Mouse (Mus musculus) gastrocnemius, postnatal 14 days (tissue): Measurements from ENCODE around the gene Izumo4. TPM values are rescaled to one million over a fixed set of nuclear protein-coding genes. Genes with fewer than 3 reads are reported as not detected.

Experiments
- DNase-seq: peaks from one replicate; pipeline ENCODE4 v3.0.0; 2021; ENCODE audit warnings: mixed read lengths
- intact Hi-C: fragments of 180-260 bp; cut with DNase I; formaldehyde crosslinking; loops from one replicate; pipeline ENCODE4 v1.15.1; 2025; ENCODE audit warnings: low total_unique reads
- total RNA-seq, 2 experiments: library from RNA; stranded (reverse); gene quantifications; 2 replicates each; pipeline ENCODE4 v1.2.3; 2021

The Izumo4 gene
- total RNA-seq, 2 experiments from 2014 or later, result 3.2 to 3.5 TPM

DNA sequence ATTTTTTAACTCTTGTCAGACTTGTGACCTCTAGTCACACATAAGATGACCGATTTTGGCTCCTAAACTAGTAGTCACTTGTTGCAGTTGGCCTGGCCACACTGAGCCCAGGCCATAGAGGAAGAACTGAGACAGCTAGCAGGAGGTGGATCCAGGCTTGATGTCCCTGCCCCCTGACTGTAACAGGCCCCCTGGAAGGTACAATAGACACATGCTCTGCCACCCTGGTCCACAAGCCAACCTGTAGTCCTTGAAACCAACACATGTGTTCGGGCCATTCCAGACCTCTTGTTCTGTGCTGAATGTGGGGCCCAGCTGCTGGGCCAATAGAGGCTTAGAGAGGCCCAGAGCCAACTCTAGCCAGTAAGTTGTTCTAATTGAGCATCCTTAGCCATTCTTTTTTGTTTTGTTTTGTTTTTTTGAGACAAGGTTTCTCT lies 21.7 kb upstream of the Izumo4 start:
- intact Hi-C loops, result no loop called here
- no peak for DNase-seq

DNA sequence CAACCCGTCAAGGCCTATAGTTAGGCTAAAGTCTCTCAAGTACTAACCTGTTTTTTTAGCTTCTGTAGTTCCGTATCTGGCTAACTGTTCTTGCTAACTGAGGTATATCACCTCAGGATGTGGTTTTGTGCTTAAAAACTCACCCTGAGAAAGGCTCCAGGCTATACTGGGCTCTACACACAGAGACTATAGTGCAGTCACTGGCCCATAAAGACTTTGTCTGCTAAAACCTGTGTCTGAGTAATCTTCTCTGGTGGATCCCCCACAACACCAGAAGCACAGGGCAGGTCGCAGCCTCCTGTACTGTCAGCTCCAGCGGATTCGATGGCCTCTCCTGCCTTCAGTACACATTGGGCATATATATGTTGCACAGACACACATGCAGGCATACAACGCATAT lies 20.0 kb upstream of the Izumo4 start:
- intact Hi-C loops, result no loop called here
- no peak for DNase-seq

DNA sequence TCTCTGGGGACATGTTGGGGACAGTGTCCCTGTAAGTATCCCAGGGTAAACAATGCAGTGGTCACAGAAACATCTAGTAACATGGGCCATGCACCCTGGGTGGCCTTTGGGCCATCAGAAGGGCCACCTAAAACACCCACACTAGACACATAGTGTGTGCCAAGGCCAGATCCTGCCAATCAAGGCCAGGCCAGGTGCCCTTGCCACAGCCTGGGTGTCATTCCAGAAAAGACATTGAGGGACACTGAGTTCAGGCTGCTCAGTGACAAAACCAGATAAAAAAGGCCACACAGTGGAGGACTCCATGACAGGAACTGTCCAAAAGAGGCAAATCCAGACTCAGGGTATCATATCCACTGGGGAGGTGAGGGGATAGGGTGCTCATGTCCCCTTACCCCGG lies 18.3 kb upstream of the Izumo4 start:
- intact Hi-C loops, result no loop called here

DNA sequence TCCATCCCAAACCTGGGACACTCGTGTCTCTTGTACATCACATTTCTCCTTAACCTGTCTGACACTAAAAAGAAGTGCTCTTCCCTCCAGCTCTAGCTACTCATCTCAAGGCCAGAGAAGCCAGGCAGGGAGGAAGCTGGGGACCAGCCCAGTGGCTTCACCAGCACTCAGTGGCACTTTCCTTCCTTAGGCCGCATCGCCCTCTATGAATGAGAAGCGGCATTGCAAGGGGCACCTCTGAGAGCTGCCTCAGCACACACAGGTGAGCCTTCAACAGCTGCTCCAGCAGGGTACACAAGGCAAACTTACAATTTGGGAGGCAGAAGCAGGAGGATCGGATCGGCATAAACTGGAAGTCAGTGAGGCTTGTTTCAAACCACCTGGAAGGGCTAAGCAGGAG lies 17.8 kb upstream of the Izumo4 start:
- intact Hi-C loops, result no loop called here

More for the DNA sequence above, 18.3 kb upstream of the Izumo4 start:
- no peak for DNase-seq

DNA sequence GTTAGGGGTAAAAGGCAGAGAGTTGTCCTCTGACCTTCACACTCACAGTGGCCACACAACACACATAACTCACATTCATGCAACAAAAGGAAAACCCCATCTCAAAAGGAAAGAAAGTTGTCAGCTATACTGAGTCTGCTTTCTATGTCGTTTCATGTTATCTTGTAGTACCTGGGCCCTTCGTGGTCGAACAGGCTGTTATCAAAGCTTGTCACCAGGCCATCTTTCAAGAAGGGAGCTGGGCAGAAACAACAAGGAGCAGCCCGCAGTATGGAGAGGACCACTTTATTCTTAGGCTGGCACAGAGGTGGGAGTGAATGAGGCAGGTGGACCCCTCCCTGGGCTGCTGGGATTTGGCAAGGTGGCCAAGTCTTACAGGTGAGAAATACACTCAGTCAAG lies 17.0 kb upstream of the Izumo4 start:
- intact Hi-C loops, result loop anchor here (5.0 kb wide), 1 partner anchor 108 kb away; the partner anchor contains the start of gene Klf16
- no peak for DNase-seq

More for the DNA sequence above, 17.8 kb upstream of the Izumo4 start:
- peak; percentile 68 for DNase-seq

DNA sequence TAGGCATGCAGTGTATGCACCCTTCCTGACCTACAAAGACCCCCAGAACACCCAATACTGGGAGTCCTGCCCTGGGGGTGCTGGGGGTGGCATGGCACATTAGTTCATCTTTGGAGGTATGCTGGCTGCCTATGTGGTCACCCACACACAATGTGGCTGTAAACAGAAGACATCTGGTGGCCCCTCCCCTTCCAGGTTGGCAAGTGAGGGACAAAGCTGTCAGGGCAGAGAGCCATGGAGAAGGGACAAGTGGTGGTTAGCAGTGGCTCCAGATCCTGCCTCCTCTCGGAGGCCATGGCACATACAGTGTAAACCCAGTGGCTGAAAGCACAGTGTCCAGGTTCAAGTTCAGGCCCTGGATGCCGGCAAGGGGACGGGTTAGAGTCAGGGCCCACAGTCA lies 15.4 kb upstream of the Izumo4 start:
- no peak for DNase-seq
- intact Hi-C loops, result loop anchor here (5.0 kb wide), 1 partner anchor 109 kb away; the partner anchor contains the start of gene Klf16

DNA sequence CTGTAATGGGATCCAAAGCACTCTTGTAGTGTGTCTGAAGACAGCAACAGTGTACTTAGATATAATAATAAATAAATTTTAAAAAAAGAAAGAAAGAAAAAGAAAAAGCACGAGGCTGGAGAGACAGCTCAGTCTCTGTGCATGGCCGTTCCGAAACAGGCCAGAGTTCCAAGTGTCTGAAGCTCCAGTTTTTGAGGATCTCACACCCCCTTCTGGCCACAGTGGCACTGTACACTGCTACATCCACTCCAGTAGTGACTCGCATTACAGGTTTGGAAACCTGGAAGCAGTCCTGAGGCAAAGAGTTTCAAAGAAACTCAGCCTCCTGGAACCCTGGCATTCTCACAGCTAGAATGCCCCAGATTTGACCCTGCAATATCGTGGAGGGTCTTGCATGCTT lies 14.1 kb upstream of the Izumo4 start:
- intact Hi-C loops, result loop anchor here (5.0 kb wide), 1 partner anchor 111 kb away; the partner anchor contains the start of gene Klf16
- peak; percentile 72 for DNase-seq

DNA sequence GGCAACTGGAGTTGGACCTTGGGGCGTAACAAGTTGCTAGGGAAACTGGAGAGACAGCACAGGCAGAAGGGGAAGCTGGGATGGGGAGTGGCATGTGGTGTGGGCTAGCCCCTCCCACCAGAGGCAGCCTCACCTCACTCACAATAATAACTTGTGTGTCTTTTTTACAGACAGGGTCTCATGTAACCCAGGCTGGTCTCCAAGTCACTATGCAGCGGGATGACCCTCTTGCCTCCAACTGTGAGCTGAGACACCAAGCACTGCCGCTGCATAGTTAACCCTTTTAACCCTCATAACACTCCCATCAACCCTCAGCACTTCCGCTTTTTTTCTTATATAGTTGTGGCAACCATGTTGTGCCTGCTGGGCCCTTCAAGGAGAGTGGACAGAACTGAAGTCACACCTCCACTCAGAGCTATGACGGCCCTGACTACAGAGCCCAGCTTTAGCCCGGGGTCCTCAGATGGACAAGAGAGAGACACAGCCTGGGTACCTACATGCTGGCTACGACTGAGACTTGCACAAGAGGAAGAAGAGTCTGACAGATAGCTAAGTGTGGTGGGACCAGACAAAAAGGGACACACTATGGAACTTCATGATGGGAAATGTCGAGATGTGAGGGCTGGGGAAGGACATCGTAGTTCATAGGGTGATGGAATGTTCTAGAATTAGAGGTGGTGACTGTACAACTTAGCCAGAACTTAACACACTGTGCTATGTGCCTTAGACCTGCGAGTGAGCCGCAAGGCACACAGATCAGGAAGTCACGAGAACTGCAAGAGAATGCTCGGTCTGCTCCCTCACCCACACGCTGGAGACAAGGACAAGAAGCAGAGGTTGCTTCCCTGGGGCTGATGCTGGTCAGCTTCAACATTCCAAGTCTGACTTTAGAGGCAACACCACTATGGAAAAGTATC lies 9.5 kb upstream of the Izumo4 start:
- intact Hi-C loops, result loop anchor here (5.0 kb wide), 2 partner anchors 40 to 85 kb away; partner anchors contain the start of gene Gm49322

DNA sequence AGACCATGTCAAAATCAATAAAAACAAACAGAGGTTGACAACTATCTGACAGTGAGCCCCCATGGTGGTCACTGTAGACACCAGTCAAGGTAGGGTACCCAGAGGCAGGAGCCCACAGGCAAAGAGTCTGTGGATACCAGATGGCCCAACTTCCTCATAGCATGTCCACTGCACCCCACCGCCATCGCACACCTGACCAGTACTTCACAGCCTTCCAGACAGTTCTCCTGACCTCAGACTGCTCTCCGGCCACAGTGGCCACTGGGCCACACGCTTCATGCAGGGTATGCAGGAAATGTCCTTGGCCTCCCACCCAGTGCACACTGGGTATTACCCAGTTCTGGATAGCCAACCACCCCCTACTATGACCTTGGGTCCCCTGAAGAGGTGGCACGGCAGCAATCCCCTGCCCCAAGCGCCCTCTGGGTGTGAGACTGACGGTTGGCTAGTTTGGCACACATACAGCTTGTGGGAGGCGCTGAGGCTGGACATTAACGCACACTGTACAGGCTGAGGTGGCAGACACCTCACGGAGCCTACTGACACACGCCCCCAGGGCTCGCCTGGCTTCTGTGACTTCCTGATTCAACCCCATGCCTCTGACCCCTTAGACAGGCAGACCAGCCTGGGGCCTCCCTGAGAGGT lies 8.5 kb upstream of the Izumo4 start:
- intact Hi-C loops, result loop anchor here (5.0 kb wide), 2 partner anchors 41 to 86 kb away; partner anchors contain the start of gene Gm49322
- DNase-seq, result no peak

More for the DNA sequence above, 9.5 kb upstream of the Izumo4 start:
- DNase-seq, result no peak

DNA sequence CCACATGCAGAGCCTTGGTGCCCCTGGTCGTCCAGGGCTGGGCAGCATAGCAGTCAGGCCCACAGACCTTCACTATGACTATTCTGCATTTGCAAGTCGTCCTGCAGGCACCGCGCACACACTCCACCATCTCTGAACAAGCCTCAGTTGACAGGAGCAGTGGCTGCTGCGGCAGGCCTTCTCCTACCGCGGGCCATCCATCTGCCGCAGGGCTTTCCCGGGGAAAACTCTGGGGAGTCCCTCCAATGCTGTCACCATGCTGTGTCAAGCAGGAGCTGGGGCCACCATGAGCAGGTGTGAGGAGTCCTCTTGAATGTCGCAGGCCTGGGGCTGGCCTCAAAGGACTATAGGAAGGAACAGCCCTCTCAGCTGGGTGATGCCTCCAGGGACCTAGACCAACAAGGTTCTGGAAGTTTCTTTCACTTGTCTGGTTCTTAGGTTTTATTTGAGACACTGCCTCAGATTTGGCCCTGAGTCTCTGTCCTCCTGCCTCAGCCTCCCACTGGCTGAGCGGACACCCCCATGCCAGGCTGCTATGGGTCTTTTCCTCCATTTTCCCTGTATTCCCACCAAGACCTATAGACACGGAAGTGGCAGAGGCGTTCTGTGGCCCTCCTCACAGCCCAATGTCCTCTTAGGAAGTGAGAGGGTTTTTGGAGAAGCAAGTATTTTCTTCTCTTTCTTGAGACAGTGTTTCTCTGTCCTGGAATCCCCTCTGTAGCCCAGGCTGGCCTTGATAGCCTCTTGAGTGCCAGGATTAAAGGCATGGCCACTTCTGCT lies 7.6 kb upstream of the Izumo4 start:
- intact Hi-C loops, result loop anchor here (5.0 kb wide), 2 partner anchors 42 to 87 kb away; partner anchors contain the start of gene Gm49322
- no peak for DNase-seq

DNA sequence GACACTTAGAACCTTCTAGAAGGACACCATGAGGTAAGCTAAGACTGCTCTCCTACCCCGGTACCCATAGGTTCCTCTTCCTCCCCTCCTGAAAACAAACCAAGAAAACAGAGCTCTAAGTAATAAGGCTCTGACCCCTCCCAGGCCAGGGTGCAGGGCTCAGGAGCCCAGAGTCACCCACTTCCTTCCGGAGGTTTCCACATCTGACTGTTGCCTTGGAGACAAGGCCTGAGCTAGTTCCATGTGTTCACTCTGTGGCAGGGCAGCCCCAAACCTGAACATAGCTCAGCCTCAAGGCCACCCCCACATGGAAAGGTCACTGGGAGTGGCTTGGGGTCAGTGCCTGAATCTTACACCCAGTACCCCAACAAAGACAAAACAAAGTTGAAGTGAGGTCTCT lies 6.8 kb upstream of the Izumo4 start:
- no peak for DNase-seq
- intact Hi-C loops, result no loop called here

DNA sequence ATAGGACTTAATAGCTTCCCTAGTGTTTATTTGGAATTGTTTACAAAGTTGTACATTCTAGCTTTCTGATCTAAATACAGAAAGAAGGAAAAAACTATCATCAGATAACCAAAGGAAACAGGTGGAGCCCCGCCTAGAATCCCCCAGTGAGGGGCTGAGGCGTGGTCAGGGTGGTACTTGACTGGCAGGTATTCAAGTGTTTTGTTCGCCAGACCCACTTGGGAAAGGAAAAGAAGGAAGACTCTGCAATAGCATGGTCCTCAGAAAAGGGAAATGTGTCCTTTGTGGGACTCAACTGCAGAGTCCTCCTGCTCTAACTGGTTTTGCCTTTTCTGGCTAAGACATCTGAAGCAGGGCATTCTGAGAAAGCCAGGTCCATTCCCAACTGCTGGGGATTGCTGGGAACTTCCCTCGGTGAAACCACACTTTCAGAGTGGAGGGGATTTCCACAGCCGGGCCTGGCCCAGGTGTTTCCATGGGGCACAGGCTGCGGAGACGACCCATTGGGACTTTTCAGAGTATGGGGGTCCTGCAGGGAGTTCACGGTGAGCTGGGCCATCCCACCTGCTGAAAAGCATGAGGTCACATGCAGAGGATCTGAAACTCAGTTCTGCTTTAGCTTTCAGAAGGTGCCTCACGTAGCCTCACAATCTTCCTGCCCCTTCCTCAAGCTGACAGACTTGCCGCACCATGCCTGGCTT lies 6.0 kb upstream of the Izumo4 start:
- DNase-seq, result no peak
- intact Hi-C loops, result no loop called here

DNA sequence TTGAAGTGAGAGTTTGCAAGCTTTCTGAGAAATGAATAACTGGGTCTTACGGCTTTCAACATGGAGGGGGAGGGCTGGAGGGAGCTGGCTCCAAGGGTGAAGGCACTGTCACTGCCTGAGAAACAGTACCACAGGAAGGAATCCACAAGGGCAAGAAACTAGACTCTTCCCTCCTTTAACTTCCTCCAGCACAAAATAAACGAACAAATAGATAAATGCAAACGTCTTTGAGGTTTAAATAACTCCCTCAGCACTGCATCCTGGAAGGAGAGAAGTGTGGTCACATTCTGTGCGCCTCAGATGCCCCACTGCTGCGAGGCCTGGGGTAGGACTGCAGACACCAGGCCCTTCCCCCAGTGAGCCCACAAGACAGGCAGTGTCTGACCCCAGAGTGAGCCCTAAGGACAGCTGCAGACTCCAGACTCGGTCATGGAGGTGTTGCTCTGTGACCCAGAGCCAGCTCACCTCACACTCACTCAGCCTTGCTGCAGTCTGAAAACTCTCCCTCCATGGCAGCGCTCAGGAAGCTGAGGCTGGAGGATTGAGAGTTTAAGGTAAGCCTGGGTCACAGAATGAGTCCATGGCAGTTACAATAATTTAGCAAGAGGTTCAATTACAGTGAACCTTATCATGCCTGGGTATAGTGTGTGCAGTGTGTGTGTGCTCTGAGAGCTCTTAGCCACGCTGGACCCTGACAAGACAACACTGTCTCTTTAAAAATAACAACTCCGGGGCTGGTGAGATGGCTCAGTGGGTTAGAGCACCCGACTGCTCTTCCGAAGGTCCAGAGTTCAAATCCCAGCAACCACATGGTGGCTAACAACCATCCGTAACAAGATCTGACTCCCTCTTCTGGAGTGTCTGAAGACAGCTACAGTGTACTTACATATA lies 5.2 kb upstream of the Izumo4 start:
- DNase-seq, result no peak
- intact Hi-C loops, result no loop called here

DNA sequence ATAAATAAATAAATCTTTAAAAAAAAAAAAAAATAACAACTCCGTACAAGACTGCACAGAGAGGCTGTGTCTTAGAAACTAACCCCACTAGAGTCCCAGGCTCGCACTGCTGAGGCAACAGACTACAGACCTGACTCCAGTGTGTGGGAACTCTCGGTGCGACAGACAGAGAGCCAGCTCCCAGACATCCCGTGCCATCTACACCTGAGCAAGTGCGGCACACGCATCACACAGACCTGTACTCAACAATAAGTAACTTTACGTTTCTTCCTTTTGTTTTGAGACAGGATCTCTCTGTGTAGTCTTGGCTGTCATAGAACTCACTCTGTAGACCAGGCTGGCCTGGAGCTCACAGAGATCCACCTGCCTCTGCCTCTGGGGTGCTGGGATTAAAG lies 4.6 kb upstream of the Izumo4 start:
- DNase-seq, result no peak
- intact Hi-C loops, result no loop called here

DNA sequence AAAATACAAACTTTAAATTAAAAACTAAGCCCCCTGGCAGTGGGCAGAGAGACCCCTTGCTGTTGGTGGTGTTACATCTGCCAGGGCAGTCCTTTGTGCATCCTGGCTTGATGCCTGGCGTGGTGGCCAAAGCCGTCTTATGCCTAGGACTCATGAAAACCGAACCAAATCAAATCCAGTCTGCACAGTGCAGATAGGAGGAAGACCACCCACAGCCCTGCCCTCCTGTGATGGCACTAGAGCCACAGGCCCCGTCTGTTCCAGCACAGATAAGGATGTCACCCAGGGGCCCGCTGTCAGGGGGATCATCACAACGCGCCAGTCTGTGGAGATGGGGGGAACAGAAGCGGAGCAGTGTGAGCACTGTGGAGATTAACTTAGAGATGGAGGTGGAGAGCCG lies 4.2 kb upstream of the Izumo4 start:
- no peak for DNase-seq
- intact Hi-C loops, result no loop called here

DNA sequence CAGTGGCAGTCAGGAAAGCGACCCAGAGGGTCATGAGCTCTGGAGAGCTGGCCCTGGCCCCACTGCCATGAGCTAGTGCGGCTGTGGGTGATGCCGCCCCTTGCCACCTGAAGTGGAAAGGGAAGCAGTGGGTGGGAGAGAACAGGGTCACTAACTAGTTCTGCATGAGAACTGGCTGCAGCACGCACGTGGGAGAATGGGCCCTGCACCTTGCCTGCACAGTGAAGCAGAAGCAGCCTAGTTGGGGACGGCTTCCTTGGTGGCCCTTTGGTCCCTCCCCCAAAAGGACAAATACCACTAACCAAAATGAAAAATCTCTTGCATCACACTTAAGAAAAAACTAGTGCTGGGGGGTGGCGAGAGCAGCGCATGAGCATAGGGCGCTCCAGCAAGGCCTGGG lies 3.4 kb upstream of the Izumo4 start:
- DNase-seq, result no peak
- intact Hi-C loops, result no loop called here

DNA sequence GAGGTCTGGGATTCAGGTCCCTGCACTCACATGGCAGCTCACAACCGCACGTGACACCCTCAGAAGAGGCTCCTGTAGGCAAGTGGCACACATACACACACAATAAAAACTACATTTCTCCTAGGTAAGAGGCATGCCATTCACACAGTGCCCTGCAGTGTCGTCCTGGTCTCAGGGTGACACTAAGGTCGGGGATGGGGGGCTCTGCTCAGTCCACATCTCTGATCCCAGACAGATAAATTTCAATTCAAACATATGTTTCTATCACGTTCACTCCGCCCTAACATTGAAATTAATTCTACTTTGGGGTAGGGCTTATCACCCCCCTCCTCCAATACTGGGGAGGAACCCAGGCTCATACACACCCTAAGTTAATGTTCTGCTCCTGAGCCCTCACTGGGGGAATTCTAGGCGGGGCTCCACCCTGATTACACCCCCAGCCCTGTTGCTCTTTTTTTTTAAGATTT lies 1.9 kb upstream of the Izumo4 start:
- no peak for DNase-seq
- intact Hi-C loops, result no loop called here

DNA sequence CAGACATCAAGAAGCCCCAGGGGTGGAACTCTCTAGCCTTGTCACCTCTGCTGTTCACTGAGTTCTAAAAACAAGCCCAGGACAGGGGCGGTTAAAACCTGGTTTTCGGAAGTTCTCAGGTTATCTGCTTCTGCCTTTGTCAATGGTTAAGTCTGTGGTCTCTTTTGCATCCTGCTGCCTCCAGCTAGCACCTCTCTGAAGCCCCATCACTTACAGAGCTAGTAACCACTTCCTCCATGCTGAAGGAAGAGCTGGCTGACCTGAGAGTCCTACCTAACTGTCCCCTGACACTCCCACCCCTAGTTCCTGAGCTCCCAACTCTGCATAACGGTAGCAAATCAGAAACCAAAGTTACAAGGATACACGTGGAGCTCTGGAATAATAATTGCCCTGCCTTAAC lies 1.3 kb upstream of the Izumo4 start:
- intact Hi-C loops, result no loop called here

More for the DNA sequence above, 1.3 kb upstream of the Izumo4 start:
- no peak for DNase-seq
